Mouse (Mus musculus) thymus, adult 18-20 months (tissue): ENCODE measurements around the gene Magea6.
"Not testable (repeated sequence)": the region's sequence is repeated elsewhere in the genome, so short reads cannot be mapped to it uniquely, and the experiment has no call there.

Source experiments
- DNase-seq, 2 experiments: peaks; one replicate each; pipeline ENCODE4 v3.0.0; 2022; ENCODE audit warnings: mixed read lengths in 2 of 2

Gene Magea6

GRCm38 (mm10) chrX:154935887-154936286, at the start of gene Magea6:
TSS of gene Magea6 (minus strand) at chrX:154935987.
- not testable (repeated sequence) for DNase-seq

DNA sequence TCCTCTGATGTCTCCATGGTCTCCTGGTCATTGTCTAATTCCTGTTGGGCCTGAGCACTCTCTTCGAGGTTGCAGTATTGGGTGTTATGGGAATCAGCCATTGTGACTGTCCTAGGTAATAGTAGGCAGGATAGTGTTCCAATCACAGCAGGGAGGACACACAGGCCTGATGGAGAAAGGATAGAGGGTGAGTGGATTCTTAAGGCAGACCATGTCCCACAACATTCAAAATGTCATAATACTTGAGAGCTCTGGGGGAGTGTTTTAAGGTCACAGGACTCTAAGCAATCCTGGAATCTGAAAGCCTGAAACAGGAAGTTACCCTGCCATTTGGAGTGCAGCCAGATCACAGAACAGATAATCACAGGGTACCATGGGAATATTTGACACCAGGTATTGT, 13.6 kb upstream of the Magea6 start, which contains the start of gene Magea3:
Gene Magea3 (minus strand): TSS at position 101 of the 400 bp plus-strand sequence.
- not testable (repeated sequence) for DNase-seq

- not testable (repeated sequence) for DNase-seq
Observed at GRCm38 (mm10) chrX:154890167-154890566, 45.6 kb downstream of the Magea6 start, which contains the start of gene Cldn34b1. TSS of gene Cldn34b1 (minus strand) at chrX:154890267.
